Mouse (Mus musculus) right cerebral cortex, postnatal 36 days (tissue): ENCODE measurements around the gene Ttc28.

Experiments used
- DNase-seq, 2 experiments: peaks; one replicate each; pipeline ENCODE4 v3.0.0; 2022; ENCODE audit warnings: low spot score in 2 of 2, mixed read lengths in 1 of 2

The Ttc28 gene

DNA sequence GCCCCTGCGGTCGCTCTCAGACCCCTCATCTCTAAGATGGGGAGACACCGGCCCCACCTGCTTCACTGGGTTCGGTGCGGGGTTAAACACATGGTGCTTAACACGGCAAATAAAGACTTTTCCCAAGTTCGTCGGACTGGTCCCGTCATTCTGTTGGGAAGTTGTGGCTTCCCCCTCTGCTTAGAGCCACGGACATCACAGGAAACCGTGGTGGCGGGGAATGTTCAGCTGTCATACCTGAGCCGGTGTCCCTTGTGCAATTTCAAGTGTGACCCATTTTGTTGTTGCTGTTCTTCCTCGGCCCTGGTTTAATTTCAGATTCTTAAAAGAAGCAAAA lies 451.5 kb downstream of the Ttc28 start:
- no peak for DNase-seq

DNA sequence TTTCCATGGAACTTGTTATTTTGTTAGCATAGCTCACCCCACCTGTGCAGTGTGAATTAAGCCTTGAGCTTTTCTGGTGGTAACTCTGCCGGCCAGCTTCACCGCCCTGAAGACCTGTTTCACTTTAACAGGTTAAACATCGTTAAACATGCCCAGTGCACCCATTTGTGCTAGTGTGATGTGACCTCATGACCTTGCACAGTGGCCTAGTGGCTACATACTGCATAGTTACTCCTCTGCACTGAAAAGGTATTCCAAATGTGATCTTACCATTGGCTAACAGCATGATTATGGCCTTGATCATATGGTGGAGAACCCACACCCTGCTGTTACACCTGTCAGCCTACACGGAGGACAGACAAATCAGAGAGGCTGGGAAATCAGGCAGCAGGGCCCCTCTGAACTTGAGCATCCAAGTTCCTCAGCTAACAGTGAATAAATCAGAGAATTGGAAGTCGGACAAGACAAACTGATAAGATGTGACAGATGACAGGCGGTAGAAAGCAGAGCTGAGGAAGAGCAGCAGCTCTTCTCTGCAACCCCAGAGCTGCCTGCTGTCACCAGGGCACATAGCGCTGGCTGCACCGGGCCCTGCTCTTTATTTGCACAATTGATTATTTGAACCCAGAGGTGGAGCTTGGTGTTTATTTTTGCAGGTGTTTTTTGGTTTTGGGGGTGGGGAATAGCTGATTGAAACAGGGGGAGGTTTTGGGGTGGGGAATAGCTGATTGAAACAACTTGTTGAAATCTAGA lies 456.5 kb downstream of the Ttc28 start:
- DNase-seq: no peak
